Mouse (Mus musculus) E14TG2a.4 (cell line): Measurements from ENCODE around the gene Nudt3.

Experiments used
- CTCF ChIP-seq: conservative IDR thresholded peaks from 2 replicates; pipeline ENCODE4 v1.5.1; 2014; ENCODE audit warnings: low read length
- POU5F1 ChIP-seq: IDR thresholded peaks from 2 replicates; pipeline ENCODE4 v1.6.1; 2014; ENCODE audit warnings: low read length, borderline replicate concordance

GRCm38 (mm10) chr17:27557927-27558661 is 65.2 kb downstream of the Nudt3 start:
- no peak for TF ChIP-seq CTCF
- no peak for TF ChIP-seq POU5F1
